Mouse (Mus musculus): ENCODE measurements around the gene Nfic. TPM values are rescaled to one million over a fixed set of nuclear protein-coding genes. Genes with fewer than 3 reads are reported as not detected.
A peak's percentile ranks its signal among the peaks of the same experiment; 100 is the strongest.

Nfic gene
- 87.8 and 92.0 TPM in 2 replicates for polyA plus RNA-seq (2015; fragmentation: Nextera tagmentation; extraction: Ambion mirVana)

DNA sequence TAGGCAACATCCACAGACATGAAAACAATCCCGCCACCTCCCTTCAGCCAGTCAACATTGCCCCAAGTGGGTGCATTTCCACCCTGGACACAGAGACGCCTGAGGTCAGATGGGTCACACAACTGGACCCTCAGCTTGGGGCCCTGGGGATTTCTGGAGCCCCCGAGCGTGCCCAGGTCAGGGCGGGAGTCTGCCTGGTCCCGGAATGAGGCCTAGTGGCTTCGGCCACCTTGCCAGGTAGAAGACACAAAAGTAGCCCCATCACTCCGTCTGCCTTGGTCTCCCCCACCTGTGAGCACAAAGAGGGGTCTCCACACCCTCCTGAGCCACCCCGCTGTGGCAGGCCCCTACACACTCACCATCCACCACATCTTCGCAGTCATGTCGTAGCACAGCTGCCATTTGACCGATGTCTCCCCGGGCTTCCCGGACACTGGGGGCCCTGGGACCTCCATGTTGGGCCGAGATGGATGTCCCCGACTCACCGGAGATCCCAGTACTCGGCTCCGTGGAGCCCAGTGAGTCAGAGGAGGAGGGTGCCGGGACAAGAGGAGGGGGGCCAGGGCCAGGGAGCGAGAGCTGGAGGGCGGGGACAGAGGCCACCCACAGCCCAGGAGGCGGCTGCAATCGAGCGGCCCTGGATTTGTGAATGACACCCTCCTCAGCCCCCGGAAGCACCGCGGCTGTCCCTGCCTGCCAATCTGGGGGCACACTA, at the start of gene Nfic:
Gene Nfic (minus strand): TSS at position 455 of the 715 bp plus-strand sequence.
- Histone ChIP-seq H3K9me3 (ENCODE audit: low read length) (no peaks in the 10 kb centered on the region), H3K4me2 (replicated peaks; ENCODE audit: low read depth, low read length) (no peak within 1 kb of the TSS), H3K4me3 (ENCODE audit: low read length) (no peak within 1 kb of the TSS), H3K27me3 (ENCODE audit: insufficient read depth, low read length) (peaks cover 95% of the 10 kb centered on the region), H3K27ac (ENCODE audit: low read length) (no peak within 1 kb of the TSS), H3K9ac (replicated peaks; ENCODE audit: low read length) (no peak within 1 kb of the TSS), H3K36me3 (ENCODE audit: insufficient read depth, low read length) (no peaks in the 10 kb centered on the region), H3K4me1 (ENCODE audit: insufficient read depth, low read length) (0 out of 2 replicates have a peak, but pooled peaks cover 3% of the 10 kb centered on the region)
- ATAC-seq (ENCODE audit: low FRiP score, low TSS enrichment), result 0 out of 2 replicates have a peak, but pooled peaks have one; percentile 7
- 51% methylated on average over 28 of the region's 28 CpGs for WGBS

DNA sequence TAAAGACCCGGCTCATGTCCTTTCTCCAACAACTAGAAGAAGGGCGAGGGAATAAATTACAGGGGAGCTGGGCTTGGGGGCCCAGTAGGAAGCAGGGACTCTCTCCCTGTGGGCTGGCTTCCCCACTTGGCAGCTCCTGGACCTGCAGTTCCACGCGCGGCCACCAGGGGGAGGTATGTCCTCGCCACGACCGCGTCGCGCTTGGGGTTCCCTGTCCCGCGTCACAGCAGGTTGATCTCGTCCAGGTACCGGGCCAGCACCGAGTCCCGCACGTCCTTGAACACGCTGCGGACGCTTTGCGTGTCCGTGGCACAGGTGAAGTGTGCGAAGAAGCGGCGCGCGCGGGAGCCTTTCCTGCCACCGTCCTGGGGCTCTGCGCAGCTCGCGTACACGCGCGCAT, 47.2 kb upstream of the Nfic start:
- H3K27me3 ChIP-seq (ENCODE audit: insufficient read depth, low read length), result no peaks in the 10 kb centered on the region; the same call in 1 of the 2 replicates
- peak; percentile 11; the same call in 1 of the 2 replicates for ATAC-seq (ENCODE audit: low FRiP score, low TSS enrichment)
- H3K9me3 ChIP-seq (ENCODE audit: low read length), result no peaks in the 10 kb centered on the region
- H3K4me2 ChIP-seq (replicated peaks; ENCODE audit: low read depth, low read length), result peak overlapping the region; percentile 62
- no peak overlapping the region for H3K27ac ChIP-seq (ENCODE audit: low read length)
- WGBS, result 8% methylated on average over 36 of the region's 36 CpGs
- peak overlapping the region; percentile 42 for H3K4me3 ChIP-seq (ENCODE audit: low read length)
- peak overlapping the region; percentile 66 for H3K9ac ChIP-seq (replicated peaks; ENCODE audit: low read length)
- H3K36me3 ChIP-seq (ENCODE audit: insufficient read depth, low read length), result no peaks in the 10 kb centered on the region
- 0 out of 2 replicates have a peak, but pooled peaks cover 3% of the 10 kb centered on the region for H3K4me1 ChIP-seq (ENCODE audit: insufficient read depth, low read length)

DNA sequence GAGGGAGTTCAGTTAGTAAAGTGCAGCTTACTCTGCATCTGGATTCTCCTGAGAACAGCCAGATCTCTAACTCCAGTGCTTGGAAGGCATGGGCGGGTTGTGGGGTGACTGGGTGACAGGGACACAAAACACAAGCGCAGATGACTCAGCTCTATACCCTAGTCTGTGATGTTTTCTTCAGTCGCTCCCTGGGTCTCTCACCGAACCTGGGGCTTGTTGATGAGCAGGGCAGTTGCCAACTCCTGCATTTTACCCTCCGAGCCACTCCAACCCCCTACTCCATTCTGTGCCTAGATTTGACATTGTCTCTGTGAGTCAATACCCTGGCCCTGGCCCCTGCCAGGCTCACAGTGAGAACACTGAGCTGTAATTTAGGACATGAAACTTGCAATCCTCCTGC, 46.4 kb upstream of the Nfic start:
- ATAC-seq (ENCODE audit: low FRiP score, low TSS enrichment), result no peak
- H3K36me3 ChIP-seq (ENCODE audit: insufficient read depth, low read length), result no peaks in the 10 kb centered on the region
- no peaks in the 10 kb centered on the region for H3K9me3 ChIP-seq (ENCODE audit: low read length)
- H3K27me3 ChIP-seq (ENCODE audit: insufficient read depth, low read length), result no peaks in the 10 kb centered on the region; the same call in 1 of the 2 replicates
- H3K9ac ChIP-seq (replicated peaks; ENCODE audit: low read length), result no peak overlapping the region
- no peak overlapping the region for H3K4me3 ChIP-seq (ENCODE audit: low read length)
- WGBS, result 84% methylated on average over 5 of the region's 5 CpGs
- 0 out of 2 replicates have a peak, but pooled peaks cover 3% of the 10 kb centered on the region for H3K4me1 ChIP-seq (ENCODE audit: insufficient read depth, low read length)
- no peak overlapping the region for H3K27ac ChIP-seq (ENCODE audit: low read length)
- H3K4me2 ChIP-seq (replicated peaks; ENCODE audit: low read depth, low read length), result no peak overlapping the region

GRCm38 (mm10) chr10:81500032-81500431, 44.6 kb upstream of the Nfic start, which contains the start of gene S1pr4:
S1pr4 (minus strand) TSS chr10:81500132.
- Histone ChIP-seq H3K36me3 (ENCODE audit: insufficient read depth, low read length) (no peaks in the 10 kb centered on the region), H3K27ac (ENCODE audit: low read length) (no peak within 1 kb of the TSS), H3K27me3 (ENCODE audit: insufficient read depth, low read length) (no peaks in the 10 kb centered on the region; the same call in 1 of the 2 replicates), H3K4me2 (replicated peaks; ENCODE audit: low read depth, low read length) (no peak within 1 kb of the TSS; the same call in 1 of the 2 replicates), H3K4me1 (ENCODE audit: insufficient read depth, low read length) (peaks cover 9% of the 10 kb centered on the region), H3K4me3 (ENCODE audit: low read length) (no peak within 1 kb of the TSS), H3K9me3 (ENCODE audit: low read length) (no peaks in the 10 kb centered on the region), H3K9ac (replicated peaks; ENCODE audit: low read length) (0 out of 2 replicates have a peak within 1 kb of the TSS, but pooled peaks have one; percentile 8)
- WGBS, result 96% methylated on average over 2 of the region's 3 CpGs
- ATAC-seq (ENCODE audit: low FRiP score, low TSS enrichment), result no peak

DNA sequence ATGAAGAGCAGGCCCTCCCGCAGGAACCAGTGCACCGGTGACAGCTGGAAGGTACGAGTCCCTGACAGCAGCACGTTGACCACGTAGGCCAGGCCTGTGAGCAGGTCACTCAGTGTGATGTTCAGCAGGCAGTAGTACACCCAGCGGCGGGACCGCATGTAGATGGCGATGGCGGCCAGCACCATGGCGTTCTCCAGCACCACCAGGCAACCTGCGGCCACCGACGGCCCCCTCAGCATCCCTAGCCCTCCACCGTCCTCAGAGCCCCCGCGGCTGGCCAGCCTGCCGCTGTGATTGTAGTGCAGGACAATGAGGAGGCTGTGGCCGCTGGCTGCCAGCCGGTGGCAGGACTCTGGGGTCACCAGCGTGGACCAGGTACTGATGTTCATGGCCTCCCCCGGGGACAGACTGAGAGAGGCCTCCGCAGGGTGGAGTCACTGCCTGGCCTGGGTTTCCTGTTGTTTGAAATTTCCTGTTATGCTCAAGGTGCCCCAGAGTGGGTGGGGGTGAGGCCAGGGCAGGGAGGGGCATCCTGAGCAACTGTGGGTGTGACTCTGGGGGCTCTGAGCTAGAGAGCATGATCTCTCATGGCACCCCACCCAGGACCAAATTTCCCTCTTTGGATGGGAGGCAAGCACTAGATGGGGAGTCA, 43.9 kb upstream of the Nfic start:
- Histone ChIP-seq H3K9ac (replicated peaks; ENCODE audit: low read length) (0 out of 2 replicates have a peak overlapping the region, but pooled peaks have one; percentile 8), H3K36me3 (ENCODE audit: insufficient read depth, low read length) (no peaks in the 10 kb centered on the region), H3K4me1 (ENCODE audit: insufficient read depth, low read length) (peaks cover 16% of the 10 kb centered on the region), H3K27ac (ENCODE audit: low read length) (no peak overlapping the region), H3K4me2 (replicated peaks; ENCODE audit: low read depth, low read length) (no peak overlapping the region; the same call in 1 of the 2 replicates), H3K9me3 (ENCODE audit: low read length) (no peaks in the 10 kb centered on the region), H3K27me3 (ENCODE audit: insufficient read depth, low read length) (no peaks in the 10 kb centered on the region; the same call in 1 of the 2 replicates), H3K4me3 (ENCODE audit: low read length) (no peak overlapping the region)
- 78% methylated on average over 23 of the region's 23 CpGs for WGBS
- ATAC-seq (ENCODE audit: low FRiP score, low TSS enrichment), result no peak

DNA sequence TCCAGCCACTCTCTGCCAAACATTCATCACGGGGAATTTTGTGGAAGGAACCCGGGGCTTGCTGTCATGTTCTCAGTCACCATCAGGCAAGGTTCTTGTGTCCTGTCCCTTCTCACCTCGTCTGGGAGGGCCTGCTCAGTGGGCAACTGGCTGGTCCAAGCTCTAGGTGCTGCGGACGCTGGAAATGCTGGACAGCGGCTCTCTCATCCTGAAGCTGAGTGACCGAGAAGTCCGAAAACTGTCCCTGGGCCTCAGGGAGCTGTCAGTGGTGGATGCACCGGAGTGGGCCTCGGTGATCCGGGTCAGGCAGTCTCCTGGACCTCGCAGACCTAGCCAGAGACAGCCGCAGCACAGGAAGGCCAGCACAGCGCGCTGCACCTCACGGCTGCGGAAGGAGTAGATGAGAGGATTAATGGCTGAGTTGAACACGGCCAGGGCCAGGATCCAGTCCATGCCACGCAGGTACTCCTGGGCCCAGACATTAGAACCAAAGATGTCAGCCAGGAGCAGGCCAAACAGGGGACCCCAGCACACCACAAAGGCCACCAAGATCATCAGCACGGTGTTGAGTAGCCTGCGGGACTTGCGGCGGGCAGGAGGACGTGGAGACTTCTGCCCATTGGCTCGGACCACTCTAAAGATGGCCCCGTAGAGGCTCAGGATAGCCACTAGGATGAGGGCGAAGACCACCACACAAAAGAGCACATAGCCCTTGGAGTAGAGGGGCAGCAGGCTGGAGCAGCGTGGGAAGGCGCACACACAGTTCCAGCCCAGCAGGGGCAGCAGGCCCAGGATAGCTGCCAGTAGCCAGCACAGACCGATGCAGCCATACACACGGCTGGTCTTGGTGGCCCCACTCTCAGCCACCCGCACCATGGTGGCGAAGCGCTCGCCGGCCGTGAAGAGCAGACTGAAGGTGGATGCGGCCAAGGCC, 43.1 kb upstream of the Nfic start:
- no peak for ATAC-seq (ENCODE audit: low FRiP score, low TSS enrichment)
- 86% methylated on average over 38 of the region's 38 CpGs for WGBS
- Histone ChIP-seq H3K4me1 (ENCODE audit: insufficient read depth, low read length) (peaks cover 19% of the 10 kb centered on the region), H3K9ac (replicated peaks; ENCODE audit: low read length) (no peak overlapping the region; the same call in 1 of the 2 replicates), H3K9me3 (ENCODE audit: low read length) (no peaks in the 10 kb centered on the region), H3K27ac (ENCODE audit: low read length) (no peak overlapping the region), H3K36me3 (ENCODE audit: insufficient read depth, low read length) (no peaks in the 10 kb centered on the region), H3K4me3 (ENCODE audit: low read length) (no peak overlapping the region), H3K27me3 (ENCODE audit: insufficient read depth, low read length) (no peaks in the 10 kb centered on the region; the same call in 1 of the 2 replicates), H3K4me2 (replicated peaks; ENCODE audit: low read depth, low read length) (no peak overlapping the region)

- no peak for ATAC-seq (ENCODE audit: low FRiP score, low TSS enrichment)
- Histone ChIP-seq H3K36me3 (ENCODE audit: insufficient read depth, low read length) (peaks cover 3% of the 10 kb centered on the region), H3K27ac (ENCODE audit: low read length) (no peak overlapping the region), H3K27me3 (ENCODE audit: insufficient read depth, low read length) (no peaks in the 10 kb centered on the region), H3K9ac (replicated peaks; ENCODE audit: low read length) (no peak overlapping the region), H3K9me3 (ENCODE audit: low read length) (no peaks in the 10 kb centered on the region), H3K4me2 (replicated peaks; ENCODE audit: low read depth, low read length) (peak overlapping the region; percentile 53; the same call in 1 of the 2 replicates), H3K4me1 (ENCODE audit: insufficient read depth, low read length) (peaks cover 16% of the 10 kb centered on the region), H3K4me3 (ENCODE audit: low read length) (no peak overlapping the region)
- 72% methylated on average over 17 of the region's 17 CpGs for WGBS
Observed at GRCm38 (mm10) chr10:81497401-81498270, 42.2 kb upstream of the Nfic start.

GRCm38 (mm10) chr10:81496969-81497368, 41.5 kb upstream of the Nfic start:
- 0 out of 2 replicates have a peak overlapping the region, but pooled peaks have one; percentile 45 for H3K9ac ChIP-seq (replicated peaks; ENCODE audit: low read length)
- H3K36me3 ChIP-seq (ENCODE audit: insufficient read depth, low read length), result peaks cover 8% of the 10 kb centered on the region
- peak overlapping the region; percentile 53 for H3K4me2 ChIP-seq (replicated peaks; ENCODE audit: low read depth, low read length)
- no peaks in the 10 kb centered on the region for H3K27me3 ChIP-seq (ENCODE audit: insufficient read depth, low read length)
- peak overlapping the region; percentile 83 for H3K4me3 ChIP-seq (ENCODE audit: low read length)
- H3K27ac ChIP-seq (ENCODE audit: low read length), result no peak overlapping the region
- no peaks in the 10 kb centered on the region for H3K9me3 ChIP-seq (ENCODE audit: low read length)
- 39% methylated on average over 4 of the region's 4 CpGs for WGBS
- ATAC-seq (ENCODE audit: low FRiP score, low TSS enrichment), result no peak
- peaks cover 16% of the 10 kb centered on the region for H3K4me1 ChIP-seq (ENCODE audit: insufficient read depth, low read length)
